Mouse (Mus musculus): ENCODE data around the gene Abcf2. TPM values are rescaled to one million over a fixed set of nuclear protein-coding genes. Genes with fewer than 3 reads are reported as not detected.

Abcf2 gene
- total RNA-seq, 2 experiments from 2014 or later: 69.3 to 79.2 TPM

- peak; percentile 93 for DNase-seq
Observed at GRCm38 (mm10) chr5:24602751-24603343, 25.6 kb upstream of the Abcf2 start.

- DNase-seq: peak; percentile 84 to 86
Observed at GRCm38 (mm10) chr5:24601911-24602750, 24.9 kb upstream of the Abcf2 start.

- peak; percentile 41 to 61 for DNase-seq
Observed at GRCm38 (mm10) chr5:24601071-24601835, 24.0 kb upstream of the Abcf2 start.

- no peak for DNase-seq
Observed at GRCm38 (mm10) chr5:24600236-24600635, 23.0 kb upstream of the Abcf2 start.

GRCm38 (mm10) chr5:24599137-24599536, 21.9 kb upstream of the Abcf2 start:
- DNase-seq: no peak

GRCm38 (mm10) chr5:24598570-24599006, 21.3 kb upstream of the Abcf2 start:
- peak; percentile 56 to 83 for DNase-seq

- no peak for DNase-seq
Observed at GRCm38 (mm10) chr5:24597901-24598569, 20.8 kb upstream of the Abcf2 start.

GRCm38 (mm10) chr5:24597221-24597728, 20.0 kb upstream of the Abcf2 start:
- DNase-seq: peak; percentile 79 to 86

- peak in 1 of 2 experiments; percentile 41 for DNase-seq
Observed at GRCm38 (mm10) chr5:24596519-24597171, 19.4 kb upstream of the Abcf2 start.

GRCm38 (mm10) chr5:24595786-24596380, 18.6 kb upstream of the Abcf2 start:
- no peak for DNase-seq

GRCm38 (mm10) chr5:24595261-24595660, 18.0 kb upstream of the Abcf2 start:
- no peak for DNase-seq

- no peak for DNase-seq
Observed at GRCm38 (mm10) chr5:24594346-24594745, 17.1 kb upstream of the Abcf2 start.

- no peak for DNase-seq
Observed at GRCm38 (mm10) chr5:24593928-24594327, 16.7 kb upstream of the Abcf2 start.

- DNase-seq: no peak
Observed at GRCm38 (mm10) chr5:24593230-24593629, 16.0 kb upstream of the Abcf2 start.

GRCm38 (mm10) chr5:24592471-24593160, 15.3 kb upstream of the Abcf2 start:
- peak; percentile 10 to 22 for DNase-seq

GRCm38 (mm10) chr5:24591796-24592470, 14.7 kb upstream of the Abcf2 start:
- peak; percentile 29 to 54 for DNase-seq

GRCm38 (mm10) chr5:24591268-24591721, 14.0 kb upstream of the Abcf2 start:
- peak; percentile 78 to 83 for DNase-seq

- no peak for DNase-seq
Observed at GRCm38 (mm10) chr5:24589511-24590500, 12.5 kb upstream of the Abcf2 start.

Data from adrenal gland, postnatal 36 days (tissue).